In genomic region chr19:6393637-6394036, GRCm38 (mm10) we compare ENCODE assay signal across 24 mouse cellular contexts.
"Had no signal": no experiment of that assay in that cellular context is flagged by ENCODE, and none has a peak within 500 bp of the region (broad histone marks: within the 10 kb centered on the region; RNA-seq: fewer than 3 reads in every experiment).

No protein-coding gene starts in this region.

- ATAC-seq: hindbrain, postnatal 0 days; intestine, embryonic 16.5 days; liver, embryonic 12.5 days had no signal

- H3K9me3 ChIP-seq: heart, embryonic 10.5 days; heart, embryonic 12.5 days; hindbrain, embryonic 13.5 days; hindbrain, embryonic 15.5 days; kidney, embryonic 15.5 days; limb, embryonic 13.5 days; limb, embryonic 15.5 days; liver, embryonic 12.5 days had no signal

- H3K9ac ChIP-seq: heart, embryonic 12.5 days; hindbrain, embryonic 13.5 days; hindbrain, embryonic 15.5 days; kidney, embryonic 15.5 days; limb, embryonic 13.5 days; limb, embryonic 15.5 days; liver, embryonic 12.5 days had no signal

- H3K4me2 ChIP-seq: heart, embryonic 12.5 days; hindbrain, embryonic 13.5 days; hindbrain, embryonic 15.5 days; kidney, embryonic 15.5 days; limb, embryonic 13.5 days; limb, embryonic 15.5 days; liver, embryonic 12.5 days had no signal

- H3K27ac ChIP-seq: heart, embryonic 10.5 days; hindbrain, embryonic 13.5 days; hindbrain, embryonic 15.5 days; hindbrain, postnatal 0 days; kidney, embryonic 15.5 days; kidney, postnatal 0 days; limb, embryonic 13.5 days; limb, embryonic 15.5 days; liver, embryonic 12.5 days had no signal

- DNase-seq: gastrocnemius, postnatal 14 days; gastrocnemius, postnatal 36 days; heart, adult 18-20 months; heart, postnatal 10 days; heart, postnatal 36 days; kidney, adult 11 months; kidney, adult 2 months; kidney, adult 9 months; kidney, postnatal 14 days; kidney, postnatal 36 days; layer of hippocampus, adult 9-11 months; layer of hippocampus, postnatal 36 days; left cerebral cortex, postnatal 4 days had no signal

- H3K36me3 ChIP-seq: hindbrain, embryonic 13.5 days; hindbrain, embryonic 15.5 days; limb, embryonic 13.5 days; limb, embryonic 15.5 days; liver, embryonic 12.5 days had no signal

- H3K27me3 ChIP-seq: heart, embryonic 12.5 days; hindbrain, embryonic 15.5 days; kidney, embryonic 15.5 days had no signal

- H3K4me3 ChIP-seq: heart, embryonic 10.5 days; heart, embryonic 12.5 days; hindbrain, embryonic 13.5 days; hindbrain, embryonic 15.5 days; kidney, embryonic 15.5 days; limb, embryonic 13.5 days; limb, embryonic 15.5 days; liver, embryonic 12.5 days had no signal
